7 mouse cellular contexts compared by ENCODE assay signal in genomic region chr11:48816281-48816781, GRCm38 (mm10). TPM values are rescaled to one million over a fixed set of nuclear protein-coding genes. Genes with fewer than 3 reads are reported as not detected.
DNase-seq lines count a peak whose midpoint lies in the region; ATAC-seq and TF ChIP-seq lines count a peak whose summit lies in the region.

No protein-coding gene starts in this region.

- WGBS in embryonic facial prominence, embryonic 15.5 days, result 3% methylated on average over 21 of the region's 23 CpGs
- 3% methylated on average over 23 of the region's 23 CpGs for WGBS in hindbrain, embryonic 10.5 days

- H3K4me2 ChIP-seq in CH12.LX (ENCODE audit: insufficient read depth, low read depth, poor library complexity, severe bottlenecking), result peak overlapping the region; percentile 88
- peak overlapping the region; percentile 77 for H3K4me2 ChIP-seq in embryonic facial prominence, embryonic 15.5 days (replicated peaks)

- H3K9me3 ChIP-seq in CH12.LX (replicated peaks; ENCODE audit: low read length) (no peaks in the 10 kb centered on the region), G1E (replicated peaks) (no peaks in the 10 kb centered on the region)
- H3K9me3 ChIP-seq in embryonic facial prominence, embryonic 15.5 days (replicated peaks), result no peaks in the 10 kb centered on the region
- H3K9me3 ChIP-seq in hindbrain, embryonic 10.5 days, result no peaks in the 10 kb centered on the region

- in situ Hi-C loops in CH12.LX (cut with MboI; ENCODE audit: low pct_ligation_motif_present, low pct_unique_long_range_greater_than_20kb, low sequenced_read_pairs), result loop anchor here (5.0 kb wide), 1 partner anchor 36 kb away; no protein-coding TSS in a partner anchor

- H3K79me2 ChIP-seq in CH12.LX (replicated peaks; ENCODE audit: control insufficient read depth, extremely low read depth, insufficient read depth, poor library complexity, severe bottlenecking), result peaks cover 27% of the 10 kb centered on the region

- H3K27me3 ChIP-seq in CH12.LX (replicated peaks) (no peaks in the 10 kb centered on the region), G1E (ENCODE audit: insufficient read depth, low read length) (no peaks in the 10 kb centered on the region)
- no peaks in the 10 kb centered on the region for H3K27me3 ChIP-seq in embryonic facial prominence, embryonic 15.5 days
- no peaks in the 10 kb centered on the region for H3K27me3 ChIP-seq in hindbrain, embryonic 10.5 days (ENCODE audit: insufficient read depth, poor library complexity, severe bottlenecking)

- no peak for TF ChIP-seq POLR2A in CH12.LX (IDR thresholded peaks at IDR 0.05; ENCODE audit: low read depth, low read length)

- H3K4me3 ChIP-seq in CH12.LX (replicated peaks in 1 of 3; ENCODE audit: low read depth in 2 of 3, low read length in 2 of 3, poor library complexity in 1 of 3), result peak overlapping the region; percentile 72 to 85 (median 80)
- peak overlapping the region; percentile 99 for H3K4me3 ChIP-seq in G1E (ENCODE audit: low read depth, low read length)
- peak overlapping the region; percentile 87 for H3K4me3 ChIP-seq in embryonic facial prominence, embryonic 15.5 days (replicated peaks)
- peak overlapping the region; percentile 88 for H3K4me3 ChIP-seq in hindbrain, embryonic 10.5 days

- dilution Hi-C loops in CH12.LX (cut with MboI; ENCODE audit: extremely low pct_ligation_motif_present, extremely low pct_unique_long_range_greater_than_20kb, low sequenced_read_pairs), result no loop called here

- peak overlapping the region; percentile 92 for H3K9ac ChIP-seq in CH12.LX (ENCODE audit: insufficient read depth, low read depth)
- H3K9ac ChIP-seq in embryonic facial prominence, embryonic 15.5 days, result peak overlapping the region; percentile 71

- intact Hi-C loops in left cerebral cortex, postnatal 14 days (cut with DNase I), result loop anchor here (10.0 kb wide), 2 partner anchors 388 to 428 kb away; partner anchors contain the start of genes Mgat1 and Zfp62

- H3K27ac ChIP-seq in CH12.LX (ENCODE audit: insufficient read depth, low read depth), result peak overlapping the region; percentile 42
- H3K27ac ChIP-seq in embryonic facial prominence, embryonic 15.5 days (replicated peaks), result peak overlapping the region; percentile 99
- H3K27ac ChIP-seq in hindbrain, embryonic 10.5 days, result peak overlapping the region; percentile 95

- H3K36me3 ChIP-seq in CH12.LX (replicated peaks in 1 of 2; ENCODE audit: control insufficient read depth in 1 of 2, insufficient read depth in 1 of 2, low read length in 1 of 2), result peaks cover 26 to 43% of the 10 kb centered on the region in 2 experiments
- peaks cover 47% of the 10 kb centered on the region for H3K36me3 ChIP-seq in G1E (replicated peaks)
- H3K36me3 ChIP-seq in embryonic facial prominence, embryonic 15.5 days, result peaks cover 37% of the 10 kb centered on the region
- peaks cover 42% of the 10 kb centered on the region for H3K36me3 ChIP-seq in hindbrain, embryonic 10.5 days

- ATAC-seq in G1E (ENCODE audit: extremely low read depth, insufficient number of reproducible peaks, low FRiP score, poor library complexity, severe bottlenecking), result no peak
- peak; percentile 6; the same call in 1 of the 2 replicates for ATAC-seq in embryonic facial prominence, embryonic 15.5 days (ENCODE audit: insufficient number of reproducible peaks, low FRiP score, low TSS enrichment, low read depth)
- peak; percentile 27 for ATAC-seq in megakaryocyte, adult 5-6 weeks (ENCODE audit: poor library complexity, severe bottlenecking)

- TF ChIP-seq RAD21 in CH12.LX (IDR thresholded peaks at IDR 0.05; ENCODE audit: low read depth, low read length), result no peak

- TF ChIP-seq EP300 in CH12.LX (IDR thresholded peaks at IDR 0.05; ENCODE audit: low read length), result no peak

- H3K4me1 ChIP-seq in CH12.LX (ENCODE audit: control insufficient read depth in 1 of 2, insufficient read depth in 2 of 2) (peaks cover 9 to 65% of the 10 kb centered on the region in 2 experiments), G1E (ENCODE audit: insufficient read depth, low read depth, low read length) (peaks cover 72% of the 10 kb centered on the region)
- peaks cover 23% of the 10 kb centered on the region for H3K4me1 ChIP-seq in embryonic facial prominence, embryonic 15.5 days
- peaks cover 18% of the 10 kb centered on the region for H3K4me1 ChIP-seq in hindbrain, embryonic 10.5 days (replicated peaks)

- DNase-seq in CH12.LX (ENCODE audit: extremely low read depth), result peak; percentile 78
- peak; percentile 70 for DNase-seq in G1E (ENCODE audit: low spot score)
- peak; percentile 74 for DNase-seq in hindbrain, embryonic 10.5 days (ENCODE audit: low spot score)
- peak; percentile 45 to 69 for DNase-seq in left cerebral cortex, postnatal 14 days (ENCODE audit: low spot score in 2 of 2)
- peak; percentile 43 to 45 for DNase-seq in right cerebral cortex, postnatal 36 days (ENCODE audit: low spot score in 2 of 2)

- TF ChIP-seq CTCF in CH12.LX (conservative IDR thresholded peaks at IDR 0.05 in 1 of 2, IDR thresholded peaks at IDR 0.05 in 1 of 2; ENCODE audit: low read depth in 2 of 2, low read length in 2 of 2) (no peak), G1E (IDR thresholded peaks at IDR 0.05; ENCODE audit: low read depth, low read length) (no peak)

TF ChIP-seq in CH12.LX, 34 proteins besides CTCF, POLR2A, EP300 and RAD21 (continues in another document):
- TF ChIP-seq BHLHE40 (IDR thresholded peaks at IDR 0.05; ENCODE audit: low read depth, low read length) (no peak), ETS1 (conservative IDR thresholded peaks at IDR 0.05; ENCODE audit: low read depth, low read length) (no peak), E2F4 (IDR thresholded peaks at IDR 0.05; ENCODE audit: insufficient replicate concordance, low read depth, low read length) (no peak), ZNF384 (IDR thresholded peaks at IDR 0.05; ENCODE audit: low read depth, low read length) (no peak), JUN (IDR thresholded peaks at IDR 0.05; ENCODE audit: insufficient read depth, low read depth, low read length) (no peak)

RNA-seq across cellular contexts. Expression of gene Trim41, which starts 0.8 kb away (rescaled TPM):
- total RNA-seq in CH12.LX (2012; rRNA removed) (30.2 and 36.0 TPM in 2 replicates), CH12.LX (2014; rRNA removed) (18.8 and 20.9 TPM in 2 replicates), G1E (2014; fragmentation: Nextera tagmentation) (13.8 and 20.2 TPM in 2 replicates), G1E (2017) (55.5 and 56.5 TPM in 2 replicates)
- polyA plus RNA-seq in CH12.LX (2012; ENCODE audit: insufficient read length, low read depth) (51.6 and 63.7 TPM in 2 replicates), G1E (2012) (50.4 and 56.6 TPM in 2 replicates)
- polyA plus RNA-seq in embryonic facial prominence, embryonic 15.5 days (2015; fragmentation: Nextera tagmentation; extraction: Ambion mirVana), result 7.5 and 8.1 TPM in 2 replicates
- polyA plus RNA-seq in hindbrain, embryonic 10.5 days (2016; fragmentation: Nextera tagmentation; extraction: Ambion mirVana), result 4.5 and 5.1 TPM in 2 replicates
- total RNA-seq in left cerebral cortex, postnatal 14 days (2021), result 10 to 100 TPM; 52.0 to 56.4 TPM
- total RNA-seq in megakaryocyte, adult 5-6 weeks (2015), result 11.8 and 13.6 TPM in 2 replicates
- total RNA-seq in megakaryocyte, adult 5-6 weeks (2017), result 39.2 and 43.7 TPM in 2 replicates

RNA-seq across cellular contexts. Expression of gene Trim7, which starts 9.6 kb away (rescaled TPM):
- total RNA-seq in CH12.LX (2012; rRNA removed) (20.8 and 34.6 TPM in 2 replicates), CH12.LX (2014; rRNA removed) (9.2 and 9.5 TPM in 2 replicates), G1E (2014; fragmentation: Nextera tagmentation) (1.2 and 4.0 TPM in 2 replicates), G1E (2017) (2.3 and 3.0 TPM in 2 replicates)
- polyA plus RNA-seq in CH12.LX (2012; ENCODE audit: insufficient read length, low read depth) (11.6 and 15.1 TPM in 2 replicates), G1E (2012) (0.59 and 0.67 TPM in 2 replicates)
- 5.4 and 5.8 TPM in 2 replicates for polyA plus RNA-seq in embryonic facial prominence, embryonic 15.5 days (2015; fragmentation: Nextera tagmentation; extraction: Ambion mirVana)
- 0.26 and 0.30 TPM in 2 replicates for polyA plus RNA-seq in hindbrain, embryonic 10.5 days (2016; fragmentation: Nextera tagmentation; extraction: Ambion mirVana)
- 1 to 10 TPM; 1.4 to 1.8 TPM for total RNA-seq in left cerebral cortex, postnatal 14 days (2021)
- total RNA-seq in megakaryocyte, adult 5-6 weeks (2015), result 0.51 and 0.68 TPM in 2 replicates
- total RNA-seq in megakaryocyte, adult 5-6 weeks (2017), result 0.18 and 0.57 TPM in 2 replicates

RNA-seq across cellular contexts. Expression of gene Gm12184, which starts 10.1 kb away (rescaled TPM):
- total RNA-seq in CH12.LX (2012; rRNA removed) (6.8 and 7.1 TPM in 2 replicates), CH12.LX (2014; rRNA removed) (51.6 and 61.0 TPM in 2 replicates), G1E (2014; fragmentation: Nextera tagmentation) (22.1 and 22.5 TPM in 2 replicates), G1E (2017) (15.3 and 16.3 TPM in 2 replicates)
- polyA plus RNA-seq in CH12.LX (2012; ENCODE audit: insufficient read length, low read depth) (5.6 and 17.1 TPM in 2 replicates), G1E (2012) (47.2 and 49.5 TPM in 2 replicates)
- 2.3 and 4.9 TPM in 2 replicates for polyA plus RNA-seq in embryonic facial prominence, embryonic 15.5 days (2015; fragmentation: Nextera tagmentation; extraction: Ambion mirVana)
- 3.5 and 4.7 TPM in 2 replicates for polyA plus RNA-seq in hindbrain, embryonic 10.5 days (2016; fragmentation: Nextera tagmentation; extraction: Ambion mirVana)
- total RNA-seq in left cerebral cortex, postnatal 14 days (2021), result 1 to 10 TPM; 1.2 to 1.6 TPM
- total RNA-seq in megakaryocyte, adult 5-6 weeks (2015), result 6.1 and 8.5 TPM in 2 replicates
- total RNA-seq in megakaryocyte, adult 5-6 weeks (2017), result 4.6 and 12.1 TPM in 2 replicates

RNA-seq across cellular contexts. Expression of gene Rack1, which starts 16.2 kb away (rescaled TPM):
- total RNA-seq in CH12.LX (2012; rRNA removed) (5,582 and 6,330 TPM in 2 replicates), CH12.LX (2014; rRNA removed) (4,885 and 5,265 TPM in 2 replicates), G1E (2014; fragmentation: Nextera tagmentation) (2,186 and 2,188 TPM in 2 replicates), G1E (2017) (1,964 and 2,298 TPM in 2 replicates)
- polyA plus RNA-seq in CH12.LX (2012; ENCODE audit: insufficient read length, low read depth) (3,744 and 4,313 TPM in 2 replicates), G1E (2012) (2,955 and 7,700 TPM in 2 replicates)
- 718 and 762 TPM in 2 replicates for polyA plus RNA-seq in embryonic facial prominence, embryonic 15.5 days (2015; fragmentation: Nextera tagmentation; extraction: Ambion mirVana)
- 672 and 778 TPM in 2 replicates for polyA plus RNA-seq in hindbrain, embryonic 10.5 days (2016; fragmentation: Nextera tagmentation; extraction: Ambion mirVana)
- total RNA-seq in left cerebral cortex, postnatal 14 days (2021), result 100 to 1,000 TPM; 252 to 259 TPM
- total RNA-seq in megakaryocyte, adult 5-6 weeks (2015), result 1,656 and 1,714 TPM in 2 replicates
- total RNA-seq in megakaryocyte, adult 5-6 weeks (2017), result 910 and 1,013 TPM in 2 replicates

RNA-seq across cellular contexts. Expression of gene Irgm1, which starts 55.2 kb away (rescaled TPM):
- total RNA-seq in CH12.LX (2012; rRNA removed) (25.7 and 35.0 TPM in 2 replicates), CH12.LX (2014; rRNA removed) (58.1 and 63.8 TPM in 2 replicates), G1E (2014; fragmentation: Nextera tagmentation) (39.3 and 44.2 TPM in 2 replicates), G1E (2017) (73.5 and 75.4 TPM in 2 replicates)
- polyA plus RNA-seq in CH12.LX (2012; ENCODE audit: insufficient read length, low read depth) (49.0 and 52.2 TPM in 2 replicates), G1E (2012) (2.3 and 2.9 TPM in 2 replicates)
- polyA plus RNA-seq in embryonic facial prominence, embryonic 15.5 days (2015; fragmentation: Nextera tagmentation; extraction: Ambion mirVana), result 8.3 and 8.8 TPM in 2 replicates
- polyA plus RNA-seq in hindbrain, embryonic 10.5 days (2016; fragmentation: Nextera tagmentation; extraction: Ambion mirVana), result 1.8 and 2.4 TPM in 2 replicates
- 1 to 10 TPM; 3.7 TPM for total RNA-seq in left cerebral cortex, postnatal 14 days (2021)
- total RNA-seq in megakaryocyte, adult 5-6 weeks (2015), result 59.0 and 67.2 TPM in 2 replicates
- 54.1 and 62.0 TPM in 2 replicates for total RNA-seq in megakaryocyte, adult 5-6 weeks (2017)

Comparison
In these comparisons a context has a peak if more than half of its experiments do, and no peak if none do; other contexts are left out.
1. H3K27ac ChIP-seq: peak in every context shown above with its lines; median percentile 99 in embryonic facial prominence, embryonic 15.5 days; 95 in hindbrain, embryonic 10.5 days; 42 in CH12.LX.